Mouse (Mus musculus): ENCODE data around the gene Mrpl44. TPM values are rescaled to one million over a fixed set of nuclear protein-coding genes. Genes with fewer than 3 reads are reported as not detected.

The Mrpl44 gene
- polyA plus RNA-seq, 1 experiment from 2014 or later = 51.1 TPM

DNA sequence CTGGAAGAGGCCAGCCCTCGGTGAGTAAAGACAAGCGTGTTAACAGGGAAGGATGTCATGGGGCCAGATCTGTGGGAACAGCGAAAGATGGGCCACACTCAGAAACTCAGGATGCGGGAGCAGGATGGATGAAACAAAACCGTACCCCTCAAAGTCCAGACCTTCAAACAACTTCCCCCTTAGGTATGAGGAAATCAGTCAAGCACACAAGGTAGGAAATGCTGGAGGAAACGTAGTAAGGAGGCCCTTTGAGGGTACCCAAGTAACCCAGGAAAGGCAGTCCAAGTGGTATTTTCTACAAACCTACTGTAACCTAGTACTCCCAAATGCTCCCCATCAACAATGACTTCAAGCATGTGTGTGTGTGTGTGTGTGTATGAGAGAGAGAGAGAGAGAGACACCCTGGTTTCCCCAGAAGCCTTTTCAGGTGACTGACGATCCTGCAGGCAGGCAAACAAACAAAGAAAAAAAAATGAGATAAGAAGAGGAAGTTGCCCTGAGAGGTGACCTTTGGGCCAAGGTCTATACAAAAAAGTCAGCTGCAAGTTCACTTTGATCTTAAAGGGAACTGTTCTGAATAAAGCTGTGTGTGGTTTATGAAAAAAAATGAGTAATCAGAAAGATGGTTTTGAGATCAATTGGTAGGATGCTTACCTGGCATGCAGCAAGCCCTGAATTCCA is 23.7 kb upstream of the Mrpl44 start:
- WGBS = 78% methylated on average over 7 of the region's 7 CpGs
- Histone ChIP-seq H3K4me1 (replicated peaks; ENCODE audit: control insufficient read depth, insufficient read depth, low read length) (no peaks in the 10 kb centered on the region; the same call in 1 of the 2 replicates), H3K27ac (ENCODE audit: low read depth) (no peak overlapping the region), H3K4me2 (ENCODE audit: low read length) (no peak overlapping the region), H3K9ac (ENCODE audit: low read length) (no peak overlapping the region), H3K9me3 (ENCODE audit: control insufficient read depth, low read length) (no peaks in the 10 kb centered on the region), H3K4me3 (ENCODE audit: low read depth, low read length) (no peak overlapping the region), H3K36me3 (ENCODE audit: control insufficient read depth, insufficient read depth, low read length) (no peaks in the 10 kb centered on the region), H3K27me3 (replicated peaks; ENCODE audit: control insufficient read depth, insufficient read depth, low read length) (no peaks in the 10 kb centered on the region)
- ATAC-seq (replicated peaks; ENCODE audit: low FRiP score, low TSS enrichment, low read depth) (no peak), DNase-seq (ENCODE audit: low spot score) (no peak)

GRCm38 (mm10) chr1:79752714-79753340 is 23.0 kb upstream of the Mrpl44 start:
- DNase-seq (ENCODE audit: low spot score) = no peak
- Histone ChIP-seq H3K4me3 (ENCODE audit: low read depth, low read length) (no peak overlapping the region), H3K27ac (ENCODE audit: low read depth) (no peak overlapping the region), H3K36me3 (ENCODE audit: control insufficient read depth, insufficient read depth, low read length) (no peaks in the 10 kb centered on the region), H3K4me2 (ENCODE audit: low read length) (no peak overlapping the region), H3K27me3 (replicated peaks; ENCODE audit: control insufficient read depth, insufficient read depth, low read length) (no peaks in the 10 kb centered on the region), H3K9me3 (ENCODE audit: control insufficient read depth, low read length) (no peaks in the 10 kb centered on the region), H3K4me1 (replicated peaks; ENCODE audit: control insufficient read depth, insufficient read depth, low read length) (no peaks in the 10 kb centered on the region; the same call in 1 of the 2 replicates), H3K9ac (ENCODE audit: low read length) (no peak overlapping the region)
- 76% methylated on average over 4 of the region's 4 CpGs for WGBS
- no peak for ATAC-seq (replicated peaks; ENCODE audit: low FRiP score, low TSS enrichment, low read depth)

DNA sequence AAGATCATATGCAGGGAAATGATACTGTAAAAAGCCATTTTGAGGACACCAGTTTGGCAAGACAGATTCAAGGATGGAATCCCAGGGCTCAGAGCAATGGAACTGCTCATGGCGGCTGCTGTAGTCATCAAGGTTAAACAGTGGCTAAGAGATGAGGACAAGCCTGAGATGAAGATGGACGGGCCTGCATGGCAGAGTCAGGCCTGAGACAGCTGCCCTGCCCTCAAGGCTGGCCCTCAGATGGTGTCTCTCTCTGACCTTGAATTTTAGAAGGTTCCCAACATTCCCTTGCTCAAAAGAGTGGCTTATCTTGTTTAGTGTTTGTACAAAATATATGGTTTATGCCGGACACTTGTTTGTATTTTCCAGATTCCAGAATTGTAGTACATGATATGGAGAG is 22.4 kb upstream of the Mrpl44 start:
- no peaks in the 10 kb centered on the region for H3K36me3 ChIP-seq (ENCODE audit: control insufficient read depth, insufficient read depth, low read length)
- no peaks in the 10 kb centered on the region for H3K27me3 ChIP-seq (replicated peaks; ENCODE audit: control insufficient read depth, insufficient read depth, low read length)
- no peak for ATAC-seq (replicated peaks; ENCODE audit: low FRiP score, low TSS enrichment, low read depth)
- no peak for DNase-seq (ENCODE audit: low spot score)
- 90% methylated on average over 3 of the region's 3 CpGs for WGBS
- H3K4me3 ChIP-seq (ENCODE audit: low read depth, low read length) = no peak overlapping the region
- H3K27ac ChIP-seq (ENCODE audit: low read depth) = no peak overlapping the region
- no peak overlapping the region for H3K9ac ChIP-seq (ENCODE audit: low read length)
- H3K9me3 ChIP-seq (ENCODE audit: control insufficient read depth, low read length) = no peaks in the 10 kb centered on the region
- no peaks in the 10 kb centered on the region; the same call in 1 of the 2 replicates for H3K4me1 ChIP-seq (replicated peaks; ENCODE audit: control insufficient read depth, insufficient read depth, low read length)
- no peak overlapping the region for H3K4me2 ChIP-seq (ENCODE audit: low read length)

GRCm38 (mm10) chr1:79754936-79755335 is 20.9 kb upstream of the Mrpl44 start:
- no peak for DNase-seq (ENCODE audit: low spot score)

DNA sequence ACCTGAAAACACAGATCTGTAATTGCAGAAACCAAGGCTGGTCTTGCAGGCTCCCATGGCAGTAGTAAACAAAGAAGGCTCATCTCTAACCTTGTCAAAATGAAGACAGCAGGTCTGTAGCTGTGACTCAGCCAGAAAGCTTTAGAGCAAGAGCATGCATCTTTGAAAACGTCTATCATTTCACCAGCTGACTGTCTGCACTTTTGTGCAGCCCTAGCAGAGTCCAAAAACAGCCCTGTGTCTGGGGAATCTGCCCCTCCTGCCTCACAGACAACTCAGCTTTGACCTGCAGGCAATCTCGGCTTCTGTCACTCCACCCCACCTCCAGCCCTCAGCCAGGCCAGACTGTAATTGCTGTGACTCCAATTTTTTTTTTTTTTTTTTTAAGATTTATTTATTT is 20.4 kb upstream of the Mrpl44 start:
- DNase-seq (ENCODE audit: low spot score) = no peak
- no peak overlapping the region for H3K27ac ChIP-seq (ENCODE audit: low read depth)
- WGBS = 26% methylated on average over 2 of the region's 2 CpGs
- H3K4me1 ChIP-seq (replicated peaks; ENCODE audit: control insufficient read depth, insufficient read depth, low read length) = peaks cover under 1% of the 10 kb centered on the region; the same call in 1 of the 2 replicates
- no peak overlapping the region for H3K4me3 ChIP-seq (ENCODE audit: low read depth, low read length)
- no peak for ATAC-seq (replicated peaks; ENCODE audit: low FRiP score, low TSS enrichment, low read depth)
- no peaks in the 10 kb centered on the region for H3K27me3 ChIP-seq (replicated peaks; ENCODE audit: control insufficient read depth, insufficient read depth, low read length)
- no peak overlapping the region for H3K9ac ChIP-seq (ENCODE audit: low read length)
- no peaks in the 10 kb centered on the region for H3K36me3 ChIP-seq (ENCODE audit: control insufficient read depth, insufficient read depth, low read length)
- H3K9me3 ChIP-seq (ENCODE audit: control insufficient read depth, low read length) = no peaks in the 10 kb centered on the region
- no peak overlapping the region for H3K4me2 ChIP-seq (ENCODE audit: low read length)

More at GRCm38 (mm10) chr1:79754936-79755335, 20.9 kb upstream of the Mrpl44 start:
- Histone ChIP-seq H3K27ac (ENCODE audit: low read depth) (no peak overlapping the region), H3K36me3 (ENCODE audit: control insufficient read depth, insufficient read depth, low read length) (no peaks in the 10 kb centered on the region), H3K4me1 (replicated peaks; ENCODE audit: control insufficient read depth, insufficient read depth, low read length) (no peaks in the 10 kb centered on the region; the same call in 1 of the 2 replicates), H3K4me2 (ENCODE audit: low read length) (no peak overlapping the region), H3K27me3 (replicated peaks; ENCODE audit: control insufficient read depth, insufficient read depth, low read length) (no peaks in the 10 kb centered on the region), H3K9ac (ENCODE audit: low read length) (no peak overlapping the region), H3K9me3 (ENCODE audit: control insufficient read depth, low read length) (no peaks in the 10 kb centered on the region), H3K4me3 (ENCODE audit: low read depth, low read length) (no peak overlapping the region)
- 76% methylated on average over 3 of the region's 3 CpGs for WGBS
- ATAC-seq (replicated peaks; ENCODE audit: low FRiP score, low TSS enrichment, low read depth) = no peak

DNA sequence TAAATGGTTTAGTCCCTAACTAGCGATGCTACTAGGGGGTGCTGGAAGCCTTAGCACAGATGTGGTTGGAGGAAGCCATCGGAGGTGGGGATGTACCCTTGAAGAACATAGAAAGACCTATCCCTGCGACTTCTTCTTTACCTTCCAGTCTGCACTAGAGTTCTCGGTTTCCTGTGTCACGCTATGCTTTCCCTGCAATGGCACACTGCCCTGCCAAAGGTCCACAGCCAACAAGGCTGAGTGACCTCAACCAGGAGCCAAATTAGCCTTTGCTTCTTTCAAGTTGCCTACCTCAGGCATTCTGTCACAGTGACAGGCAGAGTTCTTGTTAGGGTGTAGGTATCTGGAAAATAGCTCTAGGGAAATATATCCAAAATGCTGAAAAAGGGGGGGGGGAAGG is 19.4 kb upstream of the Mrpl44 start:
- 91% methylated on average over 5 of the region's 5 CpGs for WGBS

DNA sequence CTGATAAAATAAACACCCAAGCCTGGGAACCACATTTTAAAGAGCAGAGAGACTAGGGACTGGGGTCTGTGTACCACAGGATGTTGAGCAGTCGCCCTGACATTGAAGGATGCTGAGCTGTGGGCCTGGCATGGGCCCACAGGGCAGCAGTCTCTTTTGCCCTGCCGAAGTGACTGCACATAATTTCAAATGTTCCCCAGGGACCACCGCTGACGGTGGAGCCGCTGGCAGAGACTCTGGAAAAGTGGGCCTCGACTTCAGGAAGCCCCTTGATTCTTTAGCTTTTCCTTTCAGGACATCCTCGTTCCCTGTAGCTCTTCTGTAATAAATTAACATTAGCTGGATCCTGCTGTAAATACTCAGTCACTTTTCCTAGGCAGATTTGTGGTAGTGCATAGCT is 18.7 kb upstream of the Mrpl44 start:
- Histone ChIP-seq H3K4me1 (replicated peaks; ENCODE audit: control insufficient read depth, insufficient read depth, low read length) (peaks cover 6% of the 10 kb centered on the region; the same call in 1 of the 2 replicates), H3K4me2 (ENCODE audit: low read length) (no peak overlapping the region), H3K36me3 (ENCODE audit: control insufficient read depth, insufficient read depth, low read length) (no peaks in the 10 kb centered on the region), H3K9me3 (ENCODE audit: control insufficient read depth, low read length) (no peaks in the 10 kb centered on the region), H3K27me3 (replicated peaks; ENCODE audit: control insufficient read depth, insufficient read depth, low read length) (no peaks in the 10 kb centered on the region), H3K9ac (ENCODE audit: low read length) (no peak overlapping the region), H3K27ac (ENCODE audit: low read depth) (no peak overlapping the region), H3K4me3 (ENCODE audit: low read depth, low read length) (no peak overlapping the region)
- DNase-seq (ENCODE audit: low spot score) (no peak), ATAC-seq (replicated peaks; ENCODE audit: low FRiP score, low TSS enrichment, low read depth) (no peak)
- 42% methylated on average over 7 of the region's 7 CpGs for WGBS

More for the DNA sequence above, 19.4 kb upstream of the Mrpl44 start:
- no peaks in the 10 kb centered on the region for H3K9me3 ChIP-seq (ENCODE audit: control insufficient read depth, low read length)
- DNase-seq (ENCODE audit: low spot score) = no peak
- H3K27ac ChIP-seq (ENCODE audit: low read depth) = no peak overlapping the region
- no peaks in the 10 kb centered on the region for H3K27me3 ChIP-seq (replicated peaks; ENCODE audit: control insufficient read depth, insufficient read depth, low read length)
- ATAC-seq (replicated peaks; ENCODE audit: low FRiP score, low TSS enrichment, low read depth) = no peak
- H3K9ac ChIP-seq (ENCODE audit: low read length) = no peak overlapping the region
- peaks cover 6% of the 10 kb centered on the region; the same call in 1 of the 2 replicates for H3K4me1 ChIP-seq (replicated peaks; ENCODE audit: control insufficient read depth, insufficient read depth, low read length)
- no peak overlapping the region for H3K4me3 ChIP-seq (ENCODE audit: low read depth, low read length)
- H3K4me2 ChIP-seq (ENCODE audit: low read length) = no peak overlapping the region
- H3K36me3 ChIP-seq (ENCODE audit: control insufficient read depth, insufficient read depth, low read length) = no peaks in the 10 kb centered on the region

DNA sequence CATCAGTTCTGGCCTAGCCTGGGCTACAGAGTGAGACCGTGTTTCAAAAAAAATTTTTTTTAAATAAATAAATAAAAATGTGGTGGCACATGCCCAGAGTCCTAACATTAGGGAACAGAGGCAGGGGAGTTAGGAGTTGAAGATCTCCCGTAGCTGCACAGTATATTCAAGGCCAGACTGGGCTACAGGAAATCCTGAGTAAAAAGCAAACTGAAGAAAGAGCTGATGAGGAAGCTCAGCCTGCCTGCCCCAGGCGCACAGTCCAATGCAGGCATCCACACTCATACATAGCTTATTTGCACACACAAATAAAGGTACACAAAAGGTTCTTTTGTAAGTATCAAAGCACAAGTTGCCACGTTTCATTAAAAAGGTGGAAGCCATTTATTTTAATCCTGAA is 18.2 kb upstream of the Mrpl44 start:
- Histone ChIP-seq H3K27me3 (replicated peaks; ENCODE audit: control insufficient read depth, insufficient read depth, low read length) (no peaks in the 10 kb centered on the region), H3K36me3 (ENCODE audit: control insufficient read depth, insufficient read depth, low read length) (no peaks in the 10 kb centered on the region), H3K4me2 (ENCODE audit: low read length) (no peak overlapping the region), H3K9me3 (ENCODE audit: control insufficient read depth, low read length) (no peaks in the 10 kb centered on the region), H3K9ac (ENCODE audit: low read length) (no peak overlapping the region), H3K4me1 (replicated peaks; ENCODE audit: control insufficient read depth, insufficient read depth, low read length) (peaks cover 6% of the 10 kb centered on the region; the same call in 1 of the 2 replicates), H3K27ac (ENCODE audit: low read depth) (no peak overlapping the region), H3K4me3 (ENCODE audit: low read depth, low read length) (no peak overlapping the region)
- ATAC-seq (replicated peaks; ENCODE audit: low FRiP score, low TSS enrichment, low read depth) (no peak), DNase-seq (ENCODE audit: low spot score) (no peak)
- 79% methylated on average over 4 of the region's 4 CpGs for WGBS

- Histone ChIP-seq H3K4me3 (ENCODE audit: low read depth, low read length) (no peak overlapping the region), H3K27ac (ENCODE audit: low read depth) (no peak overlapping the region), H3K4me2 (ENCODE audit: low read length) (no peak overlapping the region), H3K9me3 (ENCODE audit: control insufficient read depth, low read length) (no peaks in the 10 kb centered on the region), H3K4me1 (replicated peaks; ENCODE audit: control insufficient read depth, insufficient read depth, low read length) (peaks cover 6% of the 10 kb centered on the region; the same call in 1 of the 2 replicates), H3K36me3 (ENCODE audit: control insufficient read depth, insufficient read depth, low read length) (no peaks in the 10 kb centered on the region), H3K9ac (ENCODE audit: low read length) (no peak overlapping the region), H3K27me3 (replicated peaks; ENCODE audit: control insufficient read depth, insufficient read depth, low read length) (no peaks in the 10 kb centered on the region)
- WGBS = 41% methylated on average over 2 of the region's 2 CpGs
- DNase-seq (ENCODE audit: low spot score) (no peak), ATAC-seq (replicated peaks; ENCODE audit: low FRiP score, low TSS enrichment, low read depth) (no peak)
These were observed 16.8 kb upstream of the Mrpl44 start for GRCm38 (mm10) chr1:79759006-79759405.
